Mouse (Mus musculus): ENCODE measurements at regions not wholly inside any gene's neighbourhood (a gene's known extent, or its start where the extent isn't known, plus 50 kb on each side); places are given as distances from the start of the nearest gene placed in this dataset.

GRCm38 (mm10) chr1:14513662-14514061 is 1579.5 kb downstream of the 4930444P10Rik start:
- Histone ChIP-seq H3K36me3 (replicated peaks; ENCODE audit: control insufficient read depth, insufficient read depth) (no peaks in the 10 kb centered on the region), H3K4me3 (replicated peaks; ENCODE audit: low read length) (no peak overlapping the region), H3K27me3 (ENCODE audit: control insufficient read depth, insufficient read depth, low read length) (peaks cover 24% of the 10 kb centered on the region), H3K4me2 (replicated peaks) (no peak overlapping the region), H3K9me3 (ENCODE audit: control insufficient read depth, low read length) (no peaks in the 10 kb centered on the region), H3K4me1 (replicated peaks; ENCODE audit: control insufficient read depth, insufficient read depth, low read length) (no peaks in the 10 kb centered on the region), H3K27ac (no peak overlapping the region), H3K9ac (no peak overlapping the region)
- DNase-seq (ENCODE audit: low spot score) (no peak), ATAC-seq (ENCODE audit: low FRiP score) (no peak)

GRCm38 (mm10) chr1:14512481-14513285 is 1580.4 kb downstream of the 4930444P10Rik start:
- H3K4me3 ChIP-seq (replicated peaks; ENCODE audit: low read length) = no peak overlapping the region
- no peak overlapping the region for H3K9ac ChIP-seq
- H3K36me3 ChIP-seq (replicated peaks; ENCODE audit: control insufficient read depth, insufficient read depth) = no peaks in the 10 kb centered on the region
- H3K9me3 ChIP-seq (ENCODE audit: control insufficient read depth, low read length) = no peaks in the 10 kb centered on the region
- peaks cover 34% of the 10 kb centered on the region for H3K27me3 ChIP-seq (ENCODE audit: control insufficient read depth, insufficient read depth, low read length)
- 71% methylated on average over 9 of the region's 9 CpGs for WGBS
- ATAC-seq (ENCODE audit: low FRiP score) = no peak
- DNase-seq (ENCODE audit: low spot score) = no peak
- no peaks in the 10 kb centered on the region for H3K4me1 ChIP-seq (replicated peaks; ENCODE audit: control insufficient read depth, insufficient read depth, low read length)
- no peak overlapping the region for H3K27ac ChIP-seq
- no peak overlapping the region for H3K4me2 ChIP-seq (replicated peaks)

DNA sequence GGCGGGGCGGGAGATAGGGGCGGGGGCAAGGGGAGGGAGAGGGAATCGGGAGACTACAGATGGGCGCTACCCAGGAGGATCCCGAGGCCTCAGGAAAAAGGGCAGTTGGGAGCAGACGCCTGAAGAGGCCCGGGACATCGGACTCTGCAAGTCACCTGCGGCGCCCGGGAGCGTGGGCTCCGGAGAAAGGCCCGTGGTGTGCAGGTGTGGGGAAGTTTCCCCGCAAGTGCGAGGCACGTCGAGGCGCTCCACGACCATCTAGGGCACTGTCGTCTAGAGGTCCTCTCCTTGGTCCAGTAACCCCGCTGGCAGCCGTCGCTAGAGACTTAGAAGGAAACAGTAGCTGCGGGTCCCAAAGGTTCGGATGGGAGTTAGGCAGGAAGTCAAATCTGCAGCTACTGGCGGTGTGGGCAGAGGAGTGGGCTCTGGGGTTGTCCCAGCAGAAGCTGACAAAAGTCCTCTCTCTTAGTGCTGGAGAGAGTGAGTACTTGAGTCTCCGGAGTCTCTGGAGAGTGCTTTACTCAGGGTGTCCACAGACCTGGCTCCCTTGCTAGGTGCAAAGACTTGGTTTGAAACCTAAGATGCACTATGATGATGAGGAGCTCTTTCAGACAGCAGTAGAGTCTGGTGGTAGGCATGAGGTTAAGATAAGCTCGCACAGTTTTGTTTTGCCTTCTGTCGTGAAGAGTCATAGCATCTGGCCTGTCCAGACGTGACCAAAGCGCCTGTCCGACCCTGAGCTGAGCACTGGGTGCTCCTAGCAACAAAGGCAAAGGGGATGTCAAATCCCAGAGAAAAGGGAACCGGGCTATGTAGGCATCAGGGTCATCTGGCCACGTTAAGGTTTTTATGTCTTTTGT is 1586.1 kb downstream of the 4930444P10Rik start:
- Histone ChIP-seq H3K4me3 (replicated peaks; ENCODE audit: low read length) (peak overlapping the region; percentile 32), H3K4me1 (replicated peaks; ENCODE audit: control insufficient read depth, insufficient read depth, low read length) (peaks cover 14% of the 10 kb centered on the region), H3K9ac (peak overlapping the region; percentile 7; the same call in 1 of the 2 replicates), H3K36me3 (replicated peaks; ENCODE audit: control insufficient read depth, insufficient read depth) (no peaks in the 10 kb centered on the region), H3K27me3 (ENCODE audit: control insufficient read depth, insufficient read depth, low read length) (peaks cover 87% of the 10 kb centered on the region), H3K9me3 (ENCODE audit: control insufficient read depth, low read length) (no peaks in the 10 kb centered on the region), H3K27ac (no peak overlapping the region), H3K4me2 (replicated peaks) (peak overlapping the region; percentile 63)
- 3% methylated on average over 35 of the region's 36 CpGs for WGBS
- ATAC-seq (ENCODE audit: low FRiP score) = peak; percentile 34
- no peak for DNase-seq (ENCODE audit: low spot score)

DNA sequence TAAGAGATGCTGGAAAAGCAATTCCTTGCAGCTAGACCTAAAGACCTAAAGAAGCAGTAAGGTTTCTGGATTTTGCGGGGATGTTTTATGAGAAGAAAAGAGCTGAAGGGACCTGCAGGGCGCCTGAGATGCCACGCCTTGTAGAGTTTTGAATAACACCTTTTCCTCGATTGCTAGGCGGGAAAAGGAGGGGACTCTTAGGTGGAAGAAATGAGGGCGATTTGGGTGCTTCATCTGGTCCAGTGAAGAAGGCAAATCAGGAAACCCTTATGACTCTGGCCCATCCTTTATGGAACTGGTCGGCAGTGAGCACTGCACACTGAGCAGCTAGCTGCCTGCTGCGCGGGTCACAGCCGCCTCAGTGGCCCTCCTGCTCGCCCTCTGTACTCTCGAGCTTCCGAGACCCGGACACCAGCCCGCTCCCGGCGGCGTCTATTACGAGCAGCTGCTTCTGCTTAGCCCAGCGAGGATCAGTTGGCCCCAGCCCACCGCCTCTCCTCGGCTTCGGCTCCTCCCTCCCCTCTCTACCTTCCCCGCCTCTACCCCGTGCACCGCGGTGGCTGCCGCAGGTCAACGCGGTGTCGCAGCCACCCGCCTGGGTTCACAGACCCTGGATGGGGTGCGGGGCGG is 1586.8 kb downstream of the 4930444P10Rik start:
- H3K27me3 ChIP-seq (ENCODE audit: control insufficient read depth, insufficient read depth, low read length) = peaks cover 85% of the 10 kb centered on the region
- ATAC-seq (ENCODE audit: low FRiP score) = peak; percentile 85
- no peak overlapping the region for H3K27ac ChIP-seq
- H3K4me2 ChIP-seq (replicated peaks) = peak overlapping the region; percentile 63
- WGBS = under 1% methylated on average over 34 of the region's 34 CpGs
- H3K9me3 ChIP-seq (ENCODE audit: control insufficient read depth, low read length) = no peaks in the 10 kb centered on the region
- peak overlapping the region; percentile 7; the same call in 1 of the 2 replicates for H3K9ac ChIP-seq
- H3K36me3 ChIP-seq (replicated peaks; ENCODE audit: control insufficient read depth, insufficient read depth) = no peaks in the 10 kb centered on the region
- DNase-seq (ENCODE audit: low spot score) = peak; percentile 46
- H3K4me1 ChIP-seq (replicated peaks; ENCODE audit: control insufficient read depth, insufficient read depth, low read length) = peaks cover 14% of the 10 kb centered on the region
- peak overlapping the region; percentile 32 for H3K4me3 ChIP-seq (replicated peaks; ENCODE audit: low read length)

- Histone ChIP-seq H3K4me3 (replicated peaks; ENCODE audit: low read length) (peak overlapping the region; percentile 32; the same call in 1 of the 2 replicates), H3K27me3 (ENCODE audit: control insufficient read depth, insufficient read depth, low read length) (peaks cover 79% of the 10 kb centered on the region), H3K27ac (no peak overlapping the region), H3K9ac (no peak overlapping the region), H3K36me3 (replicated peaks; ENCODE audit: control insufficient read depth, insufficient read depth) (no peaks in the 10 kb centered on the region), H3K9me3 (ENCODE audit: control insufficient read depth, low read length) (no peaks in the 10 kb centered on the region), H3K4me2 (replicated peaks) (peak overlapping the region; percentile 63), H3K4me1 (replicated peaks; ENCODE audit: control insufficient read depth, insufficient read depth, low read length) (peaks cover 14% of the 10 kb centered on the region)
- DNase-seq (ENCODE audit: low spot score) = no peak
- WGBS = 6% methylated on average over 6 of the region's 6 CpGs
- ATAC-seq (ENCODE audit: low FRiP score) = no peak
Measured at GRCm38 (mm10) chr1:14505741-14506140, 1587.4 kb downstream of the 4930444P10Rik start.

- ATAC-seq (ENCODE audit: low FRiP score) (no peak), DNase-seq (ENCODE audit: low spot score) (peak; percentile 53)
- Histone ChIP-seq H3K27ac (no peak overlapping the region), H3K4me1 (replicated peaks; ENCODE audit: control insufficient read depth, insufficient read depth, low read length) (peaks cover 14% of the 10 kb centered on the region), H3K9ac (no peak overlapping the region), H3K27me3 (ENCODE audit: control insufficient read depth, insufficient read depth, low read length) (peaks cover 74% of the 10 kb centered on the region), H3K4me2 (replicated peaks) (peak overlapping the region; percentile 35), H3K4me3 (replicated peaks; ENCODE audit: low read length) (no peak overlapping the region), H3K36me3 (replicated peaks; ENCODE audit: control insufficient read depth, insufficient read depth) (no peaks in the 10 kb centered on the region), H3K9me3 (ENCODE audit: control insufficient read depth, low read length) (no peaks in the 10 kb centered on the region)
- whole genome bisulfite sequencing = 3% methylated on average over 12 of the region's 12 CpGs
Measured at GRCm38 (mm10) chr1:14504767-14505343, 1588.3 kb downstream of the 4930444P10Rik start.

GRCm38 (mm10) chr1:14503881-14504742 is 1589.0 kb downstream of the 4930444P10Rik start:
- Histone ChIP-seq H3K36me3 (replicated peaks; ENCODE audit: control insufficient read depth, insufficient read depth) (no peaks in the 10 kb centered on the region), H3K27ac (no peak overlapping the region), H3K4me2 (replicated peaks) (peak overlapping the region; percentile 35), H3K9me3 (ENCODE audit: control insufficient read depth, low read length) (no peaks in the 10 kb centered on the region), H3K4me3 (replicated peaks; ENCODE audit: low read length) (no peak overlapping the region), H3K27me3 (ENCODE audit: control insufficient read depth, insufficient read depth, low read length) (peaks cover 67% of the 10 kb centered on the region), H3K4me1 (replicated peaks; ENCODE audit: control insufficient read depth, insufficient read depth, low read length) (peaks cover 14% of the 10 kb centered on the region), H3K9ac (no peak overlapping the region)
- WGBS = 6% methylated on average over 17 of the region's 17 CpGs
- ATAC-seq (ENCODE audit: low FRiP score) (no peak), DNase-seq (ENCODE audit: low spot score) (no peak)

DNA sequence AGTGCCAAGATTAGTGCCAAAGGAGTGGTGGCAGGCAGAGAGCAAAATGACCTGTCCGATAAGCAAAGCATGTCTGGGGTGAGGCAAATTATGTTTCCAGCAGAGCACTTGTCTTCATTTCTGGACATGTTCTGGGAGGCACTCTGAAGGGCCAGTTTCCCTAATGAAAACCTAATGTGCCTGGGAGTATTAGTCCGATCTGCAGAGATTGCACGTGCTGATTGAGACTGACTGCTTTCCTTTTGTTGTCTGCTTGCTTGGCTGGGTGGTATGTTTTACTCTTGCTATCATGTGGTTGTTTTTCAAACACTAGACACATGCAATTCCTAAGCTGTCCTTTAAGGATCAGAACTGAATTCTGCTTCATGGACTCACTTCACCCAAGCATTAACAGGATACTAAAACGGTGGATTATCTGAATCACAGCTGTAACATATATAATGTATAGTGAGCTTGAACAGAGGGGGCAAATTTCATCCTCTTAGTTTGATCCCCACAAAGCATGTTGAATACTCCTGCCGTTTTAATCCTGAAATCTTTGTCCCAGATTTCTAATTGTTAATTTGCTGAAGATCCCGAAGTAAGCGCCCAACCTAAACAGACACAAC is 1589.8 kb downstream of the 4930444P10Rik start:
- Histone ChIP-seq H3K4me3 (replicated peaks; ENCODE audit: low read length) (no peak overlapping the region), H3K9ac (no peak overlapping the region), H3K9me3 (ENCODE audit: control insufficient read depth, low read length) (no peaks in the 10 kb centered on the region), H3K27ac (no peak overlapping the region), H3K4me2 (replicated peaks) (no peak overlapping the region), H3K27me3 (ENCODE audit: control insufficient read depth, insufficient read depth, low read length) (peaks cover 59% of the 10 kb centered on the region), H3K4me1 (replicated peaks; ENCODE audit: control insufficient read depth, insufficient read depth, low read length) (peaks cover 14% of the 10 kb centered on the region), H3K36me3 (replicated peaks; ENCODE audit: control insufficient read depth, insufficient read depth) (no peaks in the 10 kb centered on the region)
- DNase-seq (ENCODE audit: low spot score) (no peak), ATAC-seq (ENCODE audit: low FRiP score) (no peak)
- WGBS = 26% methylated on average over 7 of the region's 7 CpGs

Measured in hindbrain, embryonic 14.5 days (tissue).